Mouse (Mus musculus): ENCODE measurements at regions not wholly inside any gene's neighbourhood (a gene's known extent, or its start where the extent isn't known, plus 50 kb on each side); places are given as distances from the start of the nearest gene placed in this dataset.

DNA sequence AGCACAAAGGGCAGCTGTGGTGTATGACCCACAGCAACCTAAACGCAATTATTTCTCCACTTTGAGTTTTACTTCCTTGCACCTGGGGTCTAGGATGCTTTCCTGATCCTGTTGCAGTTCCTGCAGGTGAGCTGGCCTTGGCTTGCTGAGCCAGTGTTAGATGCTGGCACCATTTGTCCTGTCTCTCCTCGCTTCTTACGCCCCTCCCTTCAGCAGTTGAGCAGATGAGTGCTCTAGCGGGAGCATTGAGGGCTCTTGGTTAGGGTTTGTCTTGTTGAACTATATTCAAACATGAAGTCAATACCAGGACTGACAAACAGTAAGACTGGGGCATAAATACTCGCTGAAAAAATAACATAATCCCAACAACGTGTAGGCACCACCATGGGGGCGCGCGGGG is 867.9 kb upstream of the Car8 start:
- no peak for TF ChIP-seq POLR2A (IDR thresholded peaks at IDR 0.05; ENCODE audit: borderline replicate concordance, control insufficient read depth, low read depth, low read length)
- no peak for TF ChIP-seq CTCF (IDR thresholded peaks at IDR 0.05; ENCODE audit: control insufficient read depth, insufficient read depth, low read length)
